Mouse (Mus musculus): ENCODE results near the gene Stat5b.

The Stat5b gene

DNA sequence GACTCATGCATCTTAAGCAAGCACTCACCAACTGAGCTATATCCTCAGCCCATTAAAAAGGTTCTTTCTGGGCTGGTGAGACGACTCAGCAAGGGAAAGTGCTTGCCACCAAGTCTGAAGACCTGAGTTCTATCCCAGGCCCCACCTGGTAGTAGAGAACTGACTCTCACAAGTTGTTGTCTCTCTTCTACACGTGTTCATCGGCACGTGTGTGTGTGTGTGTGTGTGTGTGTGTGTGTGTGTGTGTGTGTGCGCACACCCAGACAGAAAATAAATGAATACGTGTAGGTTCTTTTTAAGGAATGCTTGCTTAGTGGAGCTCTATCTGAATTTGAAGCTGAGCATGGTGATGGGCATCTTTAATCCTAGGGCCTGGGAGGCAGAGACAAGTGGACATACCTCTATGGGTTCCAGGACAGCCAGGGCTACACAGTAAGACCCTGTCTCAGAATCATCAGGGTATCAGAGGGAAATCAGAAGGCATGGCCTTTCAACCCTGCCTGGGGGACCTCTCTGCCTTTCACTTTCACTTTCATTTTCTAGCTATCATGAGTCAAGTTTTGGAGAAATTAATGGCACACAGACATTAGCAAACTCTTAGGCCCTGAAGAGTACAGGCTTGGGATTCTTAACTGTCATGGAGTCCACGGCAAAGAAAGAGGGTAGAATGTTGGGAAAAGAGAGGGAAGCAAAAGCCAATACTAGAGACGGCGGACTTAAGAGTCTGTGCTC, 115.2 kb downstream of the Stat5b start:
- no peak for DNase-seq (ENCODE audit: low spot score)

Measured in left cerebral cortex, adult 11 months (tissue).